Mouse (Mus musculus): Measurements from ENCODE around the gene Kif5a. TPM values are rescaled to one million over a fixed set of nuclear protein-coding genes. Genes with fewer than 3 reads are reported as not detected.

Kif5a gene
- polyA plus RNA-seq, 1 experiment from 2014 or later, result 0.28 TPM

DNA sequence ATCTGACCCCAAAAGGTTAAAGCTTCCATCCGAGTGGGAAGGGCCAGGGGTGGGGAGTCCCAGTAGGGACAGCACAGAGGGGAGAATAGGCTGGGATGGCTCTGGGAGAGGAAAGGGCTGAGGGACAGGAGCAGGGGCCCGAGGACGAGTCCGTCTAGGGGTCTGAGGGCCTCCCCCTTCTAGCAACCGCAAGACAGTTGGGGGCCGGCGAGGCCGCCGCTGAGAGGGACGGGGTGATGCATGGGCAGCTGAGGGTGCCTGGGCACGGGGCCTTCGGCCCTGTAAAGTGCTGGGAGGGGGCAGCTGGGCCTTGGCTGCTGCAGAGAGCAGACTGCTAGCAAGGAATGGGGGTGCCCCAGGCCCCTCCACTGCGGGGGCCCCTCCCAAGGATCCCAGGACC, 22.5 kb upstream of the Kif5a start:
- Histone ChIP-seq H3K9ac (ENCODE audit: low read depth, low read length) (no peak overlapping the region), H3K36me3 (ENCODE audit: insufficient read depth, low read length) (peaks cover 45% of the 10 kb centered on the region), H3K9me3 (replicated peaks; ENCODE audit: low read length) (no peaks in the 10 kb centered on the region), H3K4me3 (replicated peaks; ENCODE audit: low read depth, low read length) (no peak overlapping the region), H3K27me3 (ENCODE audit: insufficient read depth, low read length) (no peaks in the 10 kb centered on the region), H3K27ac (no peak overlapping the region), H3K4me2 (ENCODE audit: low read length) (no peak overlapping the region), H3K4me1 (replicated peaks; ENCODE audit: insufficient read depth, low read length) (peaks cover 21% of the 10 kb centered on the region)
- no peak for DNase-seq (ENCODE audit: low spot score)
- TF ChIP-seq CTCF (IDR thresholded peaks at IDR 0.05; ENCODE audit: low read depth), result no peak
- no peak for ATAC-seq (replicated peaks; ENCODE audit: low FRiP score, low read depth)
- 72% methylated on average over 13 of the region's 13 CpGs for WGBS

DNA sequence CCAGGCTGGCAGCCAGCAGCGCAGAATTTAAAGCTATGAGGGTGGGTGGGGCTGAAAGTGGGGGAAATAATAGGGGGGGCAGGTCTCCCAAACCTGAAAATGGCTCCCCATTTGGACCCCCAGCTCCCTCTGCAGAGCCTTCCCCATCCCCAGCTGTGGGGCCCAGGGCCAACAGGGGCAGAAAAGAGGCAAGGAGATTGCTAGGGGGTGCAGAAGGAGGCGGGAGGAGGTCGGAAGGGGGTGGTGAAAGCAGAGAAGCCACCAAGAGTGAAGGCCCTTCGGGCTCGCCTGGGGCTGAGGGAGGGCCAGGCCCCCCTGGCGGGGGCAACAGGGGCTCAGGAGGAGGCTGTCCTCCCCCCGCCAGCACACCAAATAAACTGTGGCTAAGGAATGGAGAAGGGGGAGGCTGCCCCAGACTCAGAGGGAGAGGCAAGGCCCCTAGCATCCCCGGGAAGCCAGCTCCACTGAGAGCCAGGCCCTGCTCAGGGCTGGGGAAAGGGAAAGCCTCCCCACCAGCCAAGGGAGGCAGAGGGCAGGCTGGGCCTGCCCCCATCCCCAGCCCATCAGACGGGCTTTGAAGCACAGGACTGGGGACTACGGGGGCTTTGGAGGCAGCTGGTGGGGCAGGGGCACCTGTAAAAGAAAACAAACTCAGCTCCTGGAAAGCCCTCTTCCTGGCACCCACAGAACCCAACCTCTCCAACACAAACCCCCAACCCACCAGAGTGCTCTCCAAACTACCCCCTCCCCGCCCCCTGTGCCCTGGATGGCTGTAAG, 21.8 kb upstream of the Kif5a start:
- Histone ChIP-seq H3K36me3 (ENCODE audit: insufficient read depth, low read length) (peaks cover 45% of the 10 kb centered on the region), H3K4me3 (replicated peaks; ENCODE audit: low read depth, low read length) (no peak overlapping the region), H3K4me2 (ENCODE audit: low read length) (no peak overlapping the region), H3K4me1 (replicated peaks; ENCODE audit: insufficient read depth, low read length) (peaks cover 20% of the 10 kb centered on the region), H3K27me3 (ENCODE audit: insufficient read depth, low read length) (no peaks in the 10 kb centered on the region), H3K9me3 (replicated peaks; ENCODE audit: low read length) (no peaks in the 10 kb centered on the region), H3K27ac (no peak overlapping the region), H3K9ac (ENCODE audit: low read depth, low read length) (no peak overlapping the region)
- 76% methylated on average over 10 of the region's 11 CpGs for WGBS
- TF ChIP-seq CTCF (IDR thresholded peaks at IDR 0.05; ENCODE audit: low read depth), result no peak
- DNase-seq (ENCODE audit: low spot score), result no peak
- ATAC-seq (replicated peaks; ENCODE audit: low FRiP score, low read depth), result no peak

DNA sequence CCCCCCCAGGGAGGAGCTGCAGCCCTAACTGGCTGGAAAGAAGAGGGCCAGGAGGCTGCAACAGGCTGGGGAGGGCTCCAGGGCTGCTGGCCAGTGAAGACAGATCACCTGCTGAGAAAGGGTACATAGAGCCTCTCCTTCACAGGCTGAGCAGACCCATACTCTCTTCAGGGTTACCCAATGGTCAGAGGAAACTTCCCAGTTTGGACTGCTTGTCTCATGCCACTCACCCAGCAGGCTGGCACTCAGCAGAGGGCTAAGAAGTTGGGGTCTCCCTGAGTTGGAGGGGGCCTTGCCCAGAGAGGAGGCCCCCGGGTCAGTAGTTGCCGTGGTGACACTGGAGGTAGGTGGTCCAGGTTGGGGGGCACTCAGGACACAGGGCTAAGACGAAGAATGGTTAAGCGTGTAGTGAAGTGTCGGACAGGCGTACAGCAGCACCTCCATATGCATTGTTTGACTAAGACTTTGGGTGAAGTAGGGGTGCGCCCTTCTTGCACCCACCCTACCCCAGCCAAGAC, 21.0 kb upstream of the Kif5a start:
- no peak for TF ChIP-seq CTCF (IDR thresholded peaks at IDR 0.05; ENCODE audit: low read depth)
- Histone ChIP-seq H3K27ac (no peak overlapping the region), H3K9me3 (replicated peaks; ENCODE audit: low read length) (no peaks in the 10 kb centered on the region), H3K27me3 (ENCODE audit: insufficient read depth, low read length) (no peaks in the 10 kb centered on the region), H3K4me2 (ENCODE audit: low read length) (no peak overlapping the region), H3K9ac (ENCODE audit: low read depth, low read length) (0 out of 2 replicates have a peak overlapping the region, but pooled peaks have one; percentile 23), H3K4me3 (replicated peaks; ENCODE audit: low read depth, low read length) (no peak overlapping the region), H3K36me3 (ENCODE audit: insufficient read depth, low read length) (peaks cover 49% of the 10 kb centered on the region), H3K4me1 (replicated peaks; ENCODE audit: insufficient read depth, low read length) (peaks cover 17% of the 10 kb centered on the region)
- ATAC-seq (replicated peaks; ENCODE audit: low FRiP score, low read depth), result no peak
- DNase-seq (ENCODE audit: low spot score), result no peak
- 91% methylated on average over 7 of the region's 7 CpGs for WGBS

DNA sequence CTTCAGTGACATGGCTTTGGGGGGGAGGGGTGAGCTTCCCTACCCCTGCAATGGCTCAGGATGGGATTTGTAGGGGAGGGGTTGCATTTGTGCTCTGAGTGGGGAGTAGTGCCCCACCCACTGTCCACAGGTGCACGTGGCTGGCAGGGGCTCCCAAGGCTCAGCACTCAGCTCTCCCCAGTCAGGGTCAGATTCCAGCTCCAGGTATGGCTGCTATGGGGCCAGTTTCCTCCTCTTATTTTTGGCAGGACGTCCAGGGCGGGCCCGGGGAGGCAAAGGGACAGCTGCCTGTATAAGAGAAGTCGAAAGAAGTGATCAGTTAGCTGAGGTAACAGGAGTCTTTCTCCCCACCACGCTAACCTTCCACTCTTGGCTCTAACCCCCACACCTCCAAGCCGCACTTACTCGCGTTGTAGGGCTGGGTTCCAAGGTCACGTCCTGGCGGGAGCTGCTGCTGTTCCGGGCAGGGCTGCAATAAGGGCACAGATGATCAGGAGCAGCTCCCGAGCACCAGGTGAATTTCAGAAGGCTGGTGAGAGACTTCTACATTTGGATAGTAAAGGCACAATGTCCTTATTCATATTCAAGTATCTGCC, 19.6 kb upstream of the Kif5a start:
- Histone ChIP-seq H3K36me3 (ENCODE audit: insufficient read depth, low read length) (peaks cover 59% of the 10 kb centered on the region), H3K9ac (ENCODE audit: low read depth, low read length) (no peak overlapping the region), H3K9me3 (replicated peaks; ENCODE audit: low read length) (no peaks in the 10 kb centered on the region), H3K4me3 (replicated peaks; ENCODE audit: low read depth, low read length) (no peak overlapping the region), H3K27me3 (ENCODE audit: insufficient read depth, low read length) (no peaks in the 10 kb centered on the region), H3K4me2 (ENCODE audit: low read length) (no peak overlapping the region), H3K4me1 (replicated peaks; ENCODE audit: insufficient read depth, low read length) (peaks cover 16% of the 10 kb centered on the region), H3K27ac (no peak overlapping the region)
- 70% methylated on average over 13 of the region's 13 CpGs for WGBS
- ATAC-seq (replicated peaks; ENCODE audit: low FRiP score, low read depth), result no peak
- TF ChIP-seq CTCF (IDR thresholded peaks at IDR 0.05; ENCODE audit: low read depth), result no peak
- DNase-seq (ENCODE audit: low spot score), result no peak

DNA sequence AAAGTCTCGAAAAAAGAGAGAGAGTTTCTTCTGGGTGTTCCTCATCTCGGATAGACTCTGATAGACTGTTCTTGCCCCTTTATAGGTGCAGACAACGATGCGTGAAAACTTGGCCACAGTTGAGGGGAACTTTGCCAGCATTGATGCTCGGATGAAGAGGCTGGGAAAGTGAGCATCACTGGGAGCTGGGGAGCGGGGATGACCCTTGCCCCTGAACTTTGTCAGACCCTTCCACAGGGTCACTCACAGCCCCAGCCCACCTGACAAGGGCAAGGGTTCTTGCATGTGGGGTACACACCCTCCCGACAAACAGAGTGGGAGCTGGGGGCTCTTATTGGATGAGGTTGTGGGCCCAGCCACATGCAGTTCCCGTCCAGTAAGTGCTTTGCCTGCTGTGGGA, 18.2 kb upstream of the Kif5a start:
- no peak for TF ChIP-seq CTCF (IDR thresholded peaks at IDR 0.05; ENCODE audit: low read depth)
- peaks cover 63% of the 10 kb centered on the region for H3K36me3 ChIP-seq (ENCODE audit: insufficient read depth, low read length)
- H3K9ac ChIP-seq (ENCODE audit: low read depth, low read length), result no peak overlapping the region
- H3K4me2 ChIP-seq (ENCODE audit: low read length), result no peak overlapping the region
- DNase-seq (ENCODE audit: low spot score) (no peak), ATAC-seq (replicated peaks; ENCODE audit: low FRiP score, low read depth) (no peak)
- no peak overlapping the region for H3K4me3 ChIP-seq (replicated peaks; ENCODE audit: low read depth, low read length)
- peaks cover 2% of the 10 kb centered on the region; the same call in 1 of the 2 replicates for H3K4me1 ChIP-seq (replicated peaks; ENCODE audit: insufficient read depth, low read length)
- H3K27me3 ChIP-seq (ENCODE audit: insufficient read depth, low read length), result no peaks in the 10 kb centered on the region
- no peak overlapping the region for H3K27ac ChIP-seq
- WGBS, result 83% methylated on average over 8 of the region's 8 CpGs
- H3K9me3 ChIP-seq (replicated peaks; ENCODE audit: low read length), result no peaks in the 10 kb centered on the region

DNA sequence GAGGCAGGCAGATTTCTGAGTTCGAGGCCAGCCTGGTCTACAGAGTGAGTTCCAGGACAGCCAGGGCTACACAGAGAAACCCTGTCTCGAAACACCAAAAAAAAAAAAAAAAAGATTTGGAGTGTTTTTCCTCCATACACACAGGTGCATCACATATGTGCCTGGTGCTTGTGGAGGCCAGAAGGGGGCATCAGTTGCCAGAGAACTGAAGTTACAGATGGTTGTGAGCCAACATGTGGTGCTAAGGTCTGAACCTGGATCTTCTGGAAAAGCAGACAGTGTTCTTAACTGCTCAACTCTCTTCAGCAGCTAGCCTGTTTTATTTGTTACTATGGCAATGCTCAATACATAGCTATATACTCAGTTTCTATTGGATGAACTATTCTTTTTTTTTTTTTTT, 16.6 kb upstream of the Kif5a start:
- Histone ChIP-seq H3K27me3 (ENCODE audit: insufficient read depth, low read length) (no peaks in the 10 kb centered on the region), H3K4me3 (replicated peaks; ENCODE audit: low read depth, low read length) (no peak overlapping the region), H3K4me2 (ENCODE audit: low read length) (no peak overlapping the region), H3K9ac (ENCODE audit: low read depth, low read length) (no peak overlapping the region), H3K9me3 (replicated peaks; ENCODE audit: low read length) (no peaks in the 10 kb centered on the region), H3K4me1 (replicated peaks; ENCODE audit: insufficient read depth, low read length) (no peaks in the 10 kb centered on the region), H3K36me3 (ENCODE audit: insufficient read depth, low read length) (peaks cover 68% of the 10 kb centered on the region), H3K27ac (no peak overlapping the region)
- no peak for DNase-seq (ENCODE audit: low spot score)
- 86% methylated on average over 1 of the region's 2 CpGs for WGBS
- no peak for ATAC-seq (replicated peaks; ENCODE audit: low FRiP score, low read depth)
- peak; percentile 9; the same call in 1 of the 2 replicates for TF ChIP-seq CTCF (IDR thresholded peaks at IDR 0.05; ENCODE audit: low read depth)
